Mouse (Mus musculus) MEL (cell line): ENCODE results near the gene Baiap2. TPM values are rescaled to one million over a fixed set of nuclear protein-coding genes. Genes with fewer than 3 reads are reported as not detected.
A peak's percentile ranks its signal among the peaks of the same experiment; 100 is the strongest.

Experiments used
- DNase-seq: peaks from one replicate; pipeline ENCODE4 v3.0.0; 2011; ENCODE audit warnings: low read depth, low spot score
- H3K27ac ChIP-seq: 2 replicates; pipeline ENCODE4 v1.5.1; 2012; ENCODE audit warnings: low read depth, mild to moderate bottlenecking, control low read depth, low read length, moderate library complexity; ENCODE audit not compliant: control insufficient read depth
- H3K27me3 ChIP-seq, 2 experiments: fragments of 150-350 bp in 1 of 2; sonication (generic) in 1 of 2; 2 replicates each; pipeline ENCODE4 v1.6.1; 2012; ENCODE audit warnings: low read length in 2 of 2, mild to moderate bottlenecking in 2 of 2, improper control_type of control experiment in 1 of 2, moderate library complexity in 1 of 2; ENCODE audit not compliant: insufficient read depth in 2 of 2, control insufficient read depth in 1 of 2
- H3K36me3 ChIP-seq, 2 experiments: 2 replicates each; pipeline ENCODE4 v1.6.1; 2012 to 2014; ENCODE audit warnings: low read length in 2 of 2, improper control_type of control experiment in 1 of 2, inconsistent platforms in 1 of 2, mild to moderate bottlenecking in 1 of 2; ENCODE audit not compliant: insufficient read depth in 2 of 2, control insufficient read depth in 1 of 2
- H3K4me1 ChIP-seq, 2 experiments: fragments of 150-350 bp in 1 of 2; sonication (generic) in 1 of 2; 2 replicates each; pipeline ENCODE4 v1.6.1; 2012; ENCODE audit warnings: low read length in 2 of 2, improper control_type of control experiment in 1 of 2, mild to moderate bottlenecking in 1 of 2; ENCODE audit not compliant: insufficient read depth in 2 of 2, control insufficient read depth in 1 of 2
- H3K4me3 ChIP-seq, 2 experiments: fragments of 150-350 bp in 1 of 2; sonication (generic) in 1 of 2; 2 replicates each; pipeline ENCODE4 v1.5.1; 2012; ENCODE audit warnings: low read depth in 2 of 2, low read length in 2 of 2, mild to moderate bottlenecking in 2 of 2, moderate library complexity in 2 of 2, control low read depth in 1 of 2, improper control_type of control experiment in 1 of 2; ENCODE audit not compliant: control insufficient read depth in 1 of 2, insufficient read depth in 1 of 2
- H3K79me2 ChIP-seq: 2 replicates; pipeline ENCODE4 v1.6.1; 2012; ENCODE audit warnings: mild to moderate bottlenecking, low read length, moderate library complexity; ENCODE audit not compliant: control insufficient read depth, poor library complexity, insufficient read depth
- H3K9ac ChIP-seq: 2 replicates; pipeline ENCODE4 v1.6.1; 2012; ENCODE audit warnings: low read depth, mild to moderate bottlenecking, control low read depth, low read length, moderate library complexity; ENCODE audit not compliant: control insufficient read depth, poor library complexity, severe bottlenecking
- H3K9me3 ChIP-seq: fragments of 150-350 bp; sonication (generic); replicated peaks from 2 replicates; pipeline ENCODE4 v1.6.1; 2012; ENCODE audit warnings: mild to moderate bottlenecking, low read length, improper control_type of control experiment, moderate library complexity; ENCODE audit not compliant: insufficient read depth
- BHLHE40 ChIP-seq: IDR thresholded peaks from 2 replicates; pipeline ENCODE4 v1.6.1; 2012; ENCODE audit warnings: low read depth, mild to moderate bottlenecking, inconsistent platforms, low read length, improper control_type of control experiment, borderline replicate concordance
- CHD1 ChIP-seq: IDR thresholded peaks from 2 replicates; pipeline ENCODE4 v1.6.1; 2012; ENCODE audit warnings: low read depth, mild to moderate bottlenecking, inconsistent platforms, low read length, improper control_type of control experiment
- CHD2 ChIP-seq: IDR thresholded peaks from 2 replicates; pipeline ENCODE4 v1.6.1; 2011; ENCODE audit warnings: low read length, improper control_type of control experiment
- CTCF ChIP-seq, 3 experiments: IDR thresholded peaks in 2 of 3; conservative IDR thresholded peaks in 1 of 3; 2 replicates each; pipeline ENCODE4 v1.5.1; 2011 to 2012; ENCODE audit warnings: low read length in 3 of 3, low read depth in 2 of 3, mild to moderate bottlenecking in 2 of 3, improper control_type of control experiment in 1 of 3, inconsistent platforms in 1 of 3, mixed read lengths in 1 of 3, moderate library complexity in 1 of 3; ENCODE audit not compliant: control insufficient read depth in 1 of 3, insufficient read depth in 1 of 3, poor library complexity in 1 of 3, severe bottlenecking in 1 of 3
- E2F4 ChIP-seq: IDR thresholded peaks from 2 replicates; pipeline ENCODE4 v1.6.1; 2011; ENCODE audit warnings: low read depth, low read length, improper control_type of control experiment, borderline replicate concordance
- ELF1 ChIP-seq: IDR thresholded peaks from 2 replicates; pipeline ENCODE4 v1.6.1; 2014; ENCODE audit warnings: low read depth, mild to moderate bottlenecking, inconsistent platforms, low read length, improper control_type of control experiment, moderate library complexity
- EP300 ChIP-seq, 2 experiments: IDR thresholded peaks; 2 replicates each; pipeline ENCODE4 v1.6.1; 2011; ENCODE audit warnings: improper control_type of control experiment in 2 of 2, low read length in 2 of 2, low read depth in 1 of 2, mild to moderate bottlenecking in 1 of 2
- ETS1 ChIP-seq: IDR thresholded peaks from 2 replicates; pipeline ENCODE4 v1.6.1; 2012; ENCODE audit warnings: low read depth, mild to moderate bottlenecking, inconsistent platforms, low read length, improper control_type of control experiment, moderate library complexity
- GABPA ChIP-seq: IDR thresholded peaks from 2 replicates; pipeline ENCODE4 v1.6.1; 2012; ENCODE audit warnings: low read depth, mild to moderate bottlenecking, inconsistent platforms, low read length, improper control_type of control experiment, moderate library complexity
- GATA1 ChIP-seq: IDR thresholded peaks from 2 replicates; pipeline ENCODE4 v1.6.1; 2011; ENCODE audit warnings: low read depth, low read length, improper control_type of control experiment
- HCFC1 ChIP-seq: IDR thresholded peaks from 2 replicates; pipeline ENCODE4 v1.6.1; 2012; ENCODE audit warnings: low read depth, mild to moderate bottlenecking, inconsistent platforms, low read length, improper control_type of control experiment, moderate library complexity
- JUND ChIP-seq: IDR thresholded peaks from 2 replicates; pipeline ENCODE4 v1.6.1; 2011; ENCODE audit warnings: low read depth, mild to moderate bottlenecking, improper control_type of control experiment, low read length
- MAFK ChIP-seq: IDR thresholded peaks from 2 replicates; pipeline ENCODE4 v1.6.1; 2011; ENCODE audit warnings: low read depth, mild to moderate bottlenecking, low read length, improper control_type of control experiment, borderline replicate concordance
- MAX ChIP-seq: IDR thresholded peaks from 2 replicates; pipeline ENCODE4 v1.6.1; 2011; ENCODE audit warnings: low read length, improper control_type of control experiment
- MAZ ChIP-seq: IDR thresholded peaks from 2 replicates; pipeline ENCODE4 v1.6.1; 2012; ENCODE audit warnings: low read depth, mild to moderate bottlenecking, inconsistent platforms, low read length, improper control_type of control experiment
- MXI1 ChIP-seq: IDR thresholded peaks from 2 replicates; pipeline ENCODE4 v1.6.1; 2011; ENCODE audit warnings: mild to moderate bottlenecking, low read depth, low read length, improper control_type of control experiment
- MYB ChIP-seq: IDR thresholded peaks from 2 replicates; pipeline ENCODE4 v1.6.1; 2011; ENCODE audit warnings: mild to moderate bottlenecking, low read depth, low read length, improper control_type of control experiment
- MYC ChIP-seq: IDR thresholded peaks from 2 replicates; pipeline ENCODE4 v1.6.1; 2011; ENCODE audit warnings: low read depth, mild to moderate bottlenecking, low read length, improper control_type of control experiment, moderate library complexity
- NELFE ChIP-seq: IDR thresholded peaks from 2 replicates; pipeline ENCODE4 v1.6.1; 2011; ENCODE audit warnings: low read depth, low read length, improper control_type of control experiment
- NRF1 ChIP-seq: IDR thresholded peaks from 2 replicates; pipeline ENCODE4 v1.6.1; 2014; ENCODE audit warnings: low read depth, mild to moderate bottlenecking, inconsistent platforms, low read length, improper control_type of control experiment, moderate library complexity; ENCODE audit not compliant: poor library complexity, insufficient read depth, severe bottlenecking
- POLR2AphosphoS2 ChIP-seq: IDR thresholded peaks from 2 replicates; pipeline ENCODE4 v1.6.1; 2011; ENCODE audit warnings: low read length, improper control_type of control experiment
- POLR2AphosphoS5 ChIP-seq: IDR thresholded peaks from 2 replicates; pipeline ENCODE4 v1.6.1; 2012; ENCODE audit warnings: low read depth, borderline replicate concordance, mild to moderate bottlenecking, inconsistent platforms, low read length, moderate library complexity, mixed read lengths
- RAD21 ChIP-seq: IDR thresholded peaks from 2 replicates; pipeline ENCODE4 v1.6.1; 2011; ENCODE audit warnings: mild to moderate bottlenecking, low read depth, low read length, improper control_type of control experiment
- RCOR1 ChIP-seq: IDR thresholded peaks from 2 replicates; pipeline ENCODE4 v1.6.1; 2012; ENCODE audit warnings: low read depth, mild to moderate bottlenecking, inconsistent platforms, low read length, improper control_type of control experiment
- SIN3A ChIP-seq: IDR thresholded peaks from 2 replicates; pipeline ENCODE4 v1.6.1; 2012; ENCODE audit warnings: low read length, improper control_type of control experiment, inconsistent platforms
- SMC3 ChIP-seq: IDR thresholded peaks from 2 replicates; pipeline ENCODE4 v1.6.1; 2011; ENCODE audit warnings: low read depth, low read length, improper control_type of control experiment
- TAL1 ChIP-seq: IDR thresholded peaks from 2 replicates; pipeline ENCODE4 v1.6.1; 2012; ENCODE audit warnings: mild to moderate bottlenecking, inconsistent platforms, low read length, moderate library complexity, mixed read lengths
- TBP ChIP-seq: IDR thresholded peaks from 2 replicates; pipeline ENCODE4 v1.8.0; 2011; ENCODE audit warnings: low read depth, low read length, improper control_type of control experiment
- TCF12 ChIP-seq: IDR thresholded peaks from 2 replicates; pipeline ENCODE4 v1.6.1; 2014; ENCODE audit warnings: low read depth, mild to moderate bottlenecking, inconsistent platforms, low read length, improper control_type of control experiment, moderate library complexity
- UBTF ChIP-seq: IDR thresholded peaks from 2 replicates; pipeline ENCODE4 v1.6.1; 2012; ENCODE audit warnings: low read depth, mild to moderate bottlenecking, inconsistent platforms, low read length, improper control_type of control experiment, moderate library complexity, borderline replicate concordance; ENCODE audit not compliant: insufficient read depth
- USF1 ChIP-seq: IDR thresholded peaks from 2 replicates; pipeline ENCODE4 v1.6.1; 2014; ENCODE audit warnings: low read depth, mild to moderate bottlenecking, inconsistent platforms, low read length, improper control_type of control experiment, moderate library complexity
- USF2 ChIP-seq, 2 experiments: IDR thresholded peaks; 2 replicates each; pipeline ENCODE4 v1.6.1; 2011 to 2012; ENCODE audit warnings: improper control_type of control experiment in 2 of 2, low read length in 2 of 2, borderline replicate concordance in 1 of 2, inconsistent platforms in 1 of 2, low read depth in 1 of 2, mild to moderate bottlenecking in 1 of 2; ENCODE audit not compliant: insufficient read depth in 1 of 2
- ZC3H11A ChIP-seq: IDR thresholded peaks from 2 replicates; pipeline ENCODE4 v1.6.1; 2012; ENCODE audit warnings: low read depth, mild to moderate bottlenecking, inconsistent platforms, low read length, improper control_type of control experiment
- ZKSCAN1 ChIP-seq: IDR thresholded peaks from 2 replicates; pipeline ENCODE4 v1.6.1; 2012; ENCODE audit warnings: low read depth, mild to moderate bottlenecking, inconsistent platforms, low read length, improper control_type of control experiment, moderate library complexity
- ZMIZ1 ChIP-seq: IDR thresholded peaks from 2 replicates; pipeline ENCODE4 v1.6.1; 2012; ENCODE audit warnings: low read depth, mild to moderate bottlenecking, inconsistent platforms, low read length, improper control_type of control experiment, moderate library complexity
- ZNF384 ChIP-seq: IDR thresholded peaks from 2 replicates; pipeline ENCODE4 v1.6.1; 2012; ENCODE audit warnings: low read depth, mild to moderate bottlenecking, inconsistent platforms, low read length, improper control_type of control experiment
- polyA plus RNA-seq, 2 experiments: library from polyadenylated mRNA; stranded (reverse) in 1 of 2; unstranded in 1 of 2; fragments of >175 nt in 1 of 2; fragments of >200 nt in 1 of 2; gene quantifications; 2 replicates each; pipeline versions ENCODE4 v1.2.1 to v1.2.4; 2012; ENCODE audit warnings: low replicate concordance in 2 of 2, low read depth in 1 of 2; ENCODE audit not compliant: insufficient read length in 2 of 2, insufficient read depth in 1 of 2, missing spikeins in 1 of 2
- total RNA-seq: library from RNA; depleted of rRNA; stranded (reverse); fragments of 300-350 nt; gene quantifications from 2 replicates; pipeline ENCODE4 v1.2.3, GENCODE M21; 2012

Baiap2 gene
- total and polyA plus RNA-seq, 3 experiments = 27.5 to 31.3 TPM; not detected in 1

- peak within 1 kb of the TSS; percentile 42 for H3K27ac ChIP-seq
- H3K27me3 ChIP-seq = no peaks in the 10 kb centered on the region
- peaks cover 5% of the 10 kb centered on the region; the same call in 1 of the 2 replicates for H3K79me2 ChIP-seq
- H3K36me3 ChIP-seq = no peaks in the 10 kb centered on the region
- peak; percentile 92 for DNase-seq
- H3K9me3 ChIP-seq = no peaks in the 10 kb centered on the region
- H3K9ac ChIP-seq = peak within 1 kb of the TSS; percentile 90
- H3K4me3 ChIP-seq = peak within 1 kb of the TSS; percentile 86 to 89
- peaks cover 0 to 24% of the 10 kb centered on the region in 2 experiments; a peak in 3 of 4 replicates for H3K4me1 ChIP-seq
- TF ChIP-seq ETS1 = peak; percentile 51
- peak; percentile 92; the same call in 1 of the 2 replicates for TF ChIP-seq MAZ
- no peak for TF ChIP-seq ZNF384
- TF ChIP-seq TBP = 0 out of 2 replicates have a peak, but pooled peaks have one; percentile 29
- no peak for TF ChIP-seq GABPA
- peak; percentile 41; the same call in 1 of the 2 replicates for TF ChIP-seq E2F4
- TF ChIP-seq ZKSCAN1 = no peak
- TF ChIP-seq MAFK = no peak
- TF ChIP-seq TAL1 = no peak
- peak; percentile 83 for TF ChIP-seq MAX
- peak; percentile 42; the same call in 1 of the 2 replicates for TF ChIP-seq NRF1
- TF ChIP-seq ELF1 = peak; percentile 82
- peak; percentile 85 for TF ChIP-seq MXI1
- peak; percentile 84 for TF ChIP-seq NELFE
- 0 out of 2 replicates have a peak, but pooled peaks have one; percentile 38 for TF ChIP-seq MYC
- TF ChIP-seq CHD2 = no peak
- TF ChIP-seq MYB = 0 out of 2 replicates have a peak, but pooled peaks have one; percentile 10
- TF ChIP-seq JUND = no peak
- TF ChIP-seq BHLHE40 = no peak
- peak; percentile 95 for TF ChIP-seq SIN3A
- no peak for TF ChIP-seq CHD1
- no peak; the same call in 1 of the 2 replicates for TF ChIP-seq SMC3
- peak; percentile 94 for TF ChIP-seq HCFC1
- TF ChIP-seq RCOR1 = peak; percentile 73
- TF ChIP-seq CTCF (IDR thresholded peaks at IDR 0.05 in 2 of 3, conservative IDR thresholded peaks at IDR 0.05 in 1 of 3; ENCODE audit: control insufficient read depth in 1 of 3, insufficient read depth in 1 of 3, low read depth in 2 of 3, low read length in 3 of 3, poor library complexity in 1 of 3, severe bottlenecking in 1 of 3) = peak in 2 of 3 experiments; percentile 6; a peak in 2 of 6 replicates
- TF ChIP-seq USF1 = 0 out of 2 replicates have a peak, but pooled peaks have one; percentile 37
- TF ChIP-seq EP300 (IDR thresholded peaks at IDR 0.05; ENCODE audit: low read depth in 1 of 2, low read length in 2 of 2) = no peak
- no peak for TF ChIP-seq GATA1
- TF ChIP-seq POLR2AphosphoS2 = peak; percentile 58; the same call in 1 of the 2 replicates
- TF ChIP-seq TCF12 = peak; percentile 65; the same call in 1 of the 2 replicates
- no peak for TF ChIP-seq ZC3H11A
- TF ChIP-seq RAD21 = no peak; the same call in 1 of the 2 replicates
- no peak for TF ChIP-seq USF2 (IDR thresholded peaks at IDR 0.05; ENCODE audit: borderline replicate concordance in 1 of 2, insufficient read depth in 1 of 2, low read depth in 1 of 2, low read length in 2 of 2)
- TF ChIP-seq UBTF = no peak
- TF ChIP-seq POLR2AphosphoS5 = no peak
- TF ChIP-seq ZMIZ1 = peak; percentile 52; the same call in 1 of the 2 replicates
Measured at GRCm38 (mm10) chr11:119913291-119913934, 29.1 kb upstream of the Baiap2 start, which contains the start of gene Chmp6. TSS of gene Chmp6 (plus strand) at chr11:119913441.
